Mouse (Mus musculus): Measurements from ENCODE around the gene Slc39a5. TPM values are rescaled to one million over a fixed set of nuclear protein-coding genes. Genes with fewer than 3 reads are reported as not detected.
A peak's percentile ranks its signal among the peaks of the same experiment; 100 is the strongest.

Gene Slc39a5
- total and polyA plus RNA-seq, 2 experiments: 2.0 to 3.2 TPM

- no peak for TF ChIP-seq CTCF (IDR thresholded peaks at IDR 0.05; ENCODE audit: low read depth, low read length)
- no peak for TF ChIP-seq POLR2A (IDR thresholded peaks at IDR 0.05; ENCODE audit: extremely low read depth, insufficient read depth, low read length)
- DNase-seq (ENCODE audit: extremely low read depth, low read depth, low spot score): peak; percentile 64
- Histone ChIP-seq H3K4me3 (ENCODE audit: insufficient read depth, low read depth, low read length) (no peak overlapping the region), H3K79me2 (ENCODE audit: control insufficient read depth, insufficient read depth, low read length) (no peaks in the 10 kb centered on the region), H3K4me1 (ENCODE audit: control insufficient read depth, insufficient read depth, low read length) (peaks cover 11% of the 10 kb centered on the region; the same call in 1 of the 2 replicates), H3K27me3 (ENCODE audit: control insufficient read depth, insufficient read depth, low read length) (no peaks in the 10 kb centered on the region), H3K36me3 (ENCODE audit: control insufficient read depth, insufficient read depth, low read length) (no peaks in the 10 kb centered on the region; the same call in 1 of the 2 replicates), H3K9ac (ENCODE audit: low read depth, low read length) (no peak overlapping the region), H3K27ac (replicated peaks; ENCODE audit: insufficient read depth, low read depth, low read length) (no peak overlapping the region)
- WGBS: 49% methylated on average over 7 of the region's 7 CpGs
Measured at GRCm38 (mm10) chr10:128397466-128397865, 3.6 kb downstream of the Slc39a5 start.

- Histone ChIP-seq H3K4me3 (ENCODE audit: insufficient read depth, low read depth, low read length) (no peak overlapping the region), H3K9ac (ENCODE audit: low read depth, low read length) (no peak overlapping the region), H3K27me3 (ENCODE audit: control insufficient read depth, insufficient read depth, low read length) (no peaks in the 10 kb centered on the region), H3K4me1 (ENCODE audit: control insufficient read depth, insufficient read depth, low read length) (peaks cover 11% of the 10 kb centered on the region; the same call in 1 of the 2 replicates), H3K36me3 (ENCODE audit: control insufficient read depth, insufficient read depth, low read length) (no peaks in the 10 kb centered on the region; the same call in 1 of the 2 replicates), H3K27ac (replicated peaks; ENCODE audit: insufficient read depth, low read depth, low read length) (no peak overlapping the region), H3K79me2 (ENCODE audit: control insufficient read depth, insufficient read depth, low read length) (no peaks in the 10 kb centered on the region)
- no peak for TF ChIP-seq CTCF (IDR thresholded peaks at IDR 0.05; ENCODE audit: low read depth, low read length)
- no peak for TF ChIP-seq POLR2A (IDR thresholded peaks at IDR 0.05; ENCODE audit: extremely low read depth, insufficient read depth, low read length)
- DNase-seq (ENCODE audit: extremely low read depth, low read depth, low spot score): no peak
- WGBS: 61% methylated on average over 10 of the region's 10 CpGs
Measured at GRCm38 (mm10) chr10:128396716-128397264, 4.2 kb downstream of the Slc39a5 start.

- 41% methylated on average over 11 of the region's 11 CpGs for WGBS
- Histone ChIP-seq H3K9ac (ENCODE audit: low read depth, low read length) (0 out of 2 replicates have a peak overlapping the region, but pooled peaks have one; percentile 11), H3K36me3 (ENCODE audit: control insufficient read depth, insufficient read depth, low read length) (no peaks in the 10 kb centered on the region; the same call in 1 of the 2 replicates), H3K79me2 (ENCODE audit: control insufficient read depth, insufficient read depth, low read length) (no peaks in the 10 kb centered on the region), H3K27ac (replicated peaks; ENCODE audit: insufficient read depth, low read depth, low read length) (no peak overlapping the region), H3K4me1 (ENCODE audit: control insufficient read depth, insufficient read depth, low read length) (peaks cover 11% of the 10 kb centered on the region; the same call in 1 of the 2 replicates), H3K4me3 (ENCODE audit: insufficient read depth, low read depth, low read length) (no peak overlapping the region), H3K27me3 (ENCODE audit: control insufficient read depth, insufficient read depth, low read length) (no peaks in the 10 kb centered on the region)
- DNase-seq (ENCODE audit: extremely low read depth, low read depth, low spot score): peak; percentile 71
- TF ChIP-seq POLR2A (IDR thresholded peaks at IDR 0.05; ENCODE audit: extremely low read depth, insufficient read depth, low read length) (no peak), CTCF (IDR thresholded peaks at IDR 0.05; ENCODE audit: low read depth, low read length) (no peak)
Measured at GRCm38 (mm10) chr10:128396017-128396673, 4.9 kb downstream of the Slc39a5 start.

- TF ChIP-seq CTCF (IDR thresholded peaks at IDR 0.05; ENCODE audit: low read depth, low read length): no peak
- TF ChIP-seq POLR2A (IDR thresholded peaks at IDR 0.05; ENCODE audit: extremely low read depth, insufficient read depth, low read length): no peak
Measured at GRCm38 (mm10) chr10:128391850-128392249, 9.2 kb downstream of the Slc39a5 start.

GRCm38 (mm10) chr10:128390366-128390765 lies 10.7 kb downstream of the Slc39a5 start:
- DNase-seq (ENCODE audit: extremely low read depth, low read depth, low spot score): no peak
- TF ChIP-seq POLR2A (IDR thresholded peaks at IDR 0.05; ENCODE audit: extremely low read depth, insufficient read depth, low read length): no peak
- no peak overlapping the region for H3K4me3 ChIP-seq (ENCODE audit: insufficient read depth, low read depth, low read length)
- H3K79me2 ChIP-seq (ENCODE audit: control insufficient read depth, insufficient read depth, low read length): no peaks in the 10 kb centered on the region
- H3K9ac ChIP-seq (ENCODE audit: low read depth, low read length): no peak overlapping the region
- no peaks in the 10 kb centered on the region for H3K27me3 ChIP-seq (ENCODE audit: control insufficient read depth, insufficient read depth, low read length)
- no peak overlapping the region for H3K27ac ChIP-seq (replicated peaks; ENCODE audit: insufficient read depth, low read depth, low read length)
- no peaks in the 10 kb centered on the region for H3K4me1 ChIP-seq (ENCODE audit: control insufficient read depth, insufficient read depth, low read length)
- 96% methylated on average over 12 of the region's 12 CpGs for WGBS
- H3K36me3 ChIP-seq (ENCODE audit: control insufficient read depth, insufficient read depth, low read length): peaks cover 2% of the 10 kb centered on the region; the same call in 1 of the 2 replicates

More at GRCm38 (mm10) chr10:128391850-128392249, 9.2 kb downstream of the Slc39a5 start:
- H3K9ac ChIP-seq (ENCODE audit: low read depth, low read length): no peak overlapping the region
- H3K79me2 ChIP-seq (ENCODE audit: control insufficient read depth, insufficient read depth, low read length): no peaks in the 10 kb centered on the region
- H3K27me3 ChIP-seq (ENCODE audit: control insufficient read depth, insufficient read depth, low read length): no peaks in the 10 kb centered on the region
- DNase-seq (ENCODE audit: extremely low read depth, low read depth, low spot score): no peak
- no peaks in the 10 kb centered on the region; the same call in 1 of the 2 replicates for H3K36me3 ChIP-seq (ENCODE audit: control insufficient read depth, insufficient read depth, low read length)
- H3K4me3 ChIP-seq (ENCODE audit: insufficient read depth, low read depth, low read length): no peak overlapping the region
- H3K4me1 ChIP-seq (ENCODE audit: control insufficient read depth, insufficient read depth, low read length): peaks cover 11% of the 10 kb centered on the region; the same call in 1 of the 2 replicates
- 76% methylated on average over 6 of the region's 6 CpGs for WGBS
- no peak overlapping the region for H3K27ac ChIP-seq (replicated peaks; ENCODE audit: insufficient read depth, low read depth, low read length)

GRCm38 (mm10) chr10:128389570-128389969 lies 11.5 kb downstream of the Slc39a5 start:
- Histone ChIP-seq H3K36me3 (ENCODE audit: control insufficient read depth, insufficient read depth, low read length) (peaks cover 6% of the 10 kb centered on the region; the same call in 1 of the 2 replicates), H3K9ac (ENCODE audit: low read depth, low read length) (no peak overlapping the region), H3K4me3 (ENCODE audit: insufficient read depth, low read depth, low read length) (no peak overlapping the region), H3K27me3 (ENCODE audit: control insufficient read depth, insufficient read depth, low read length) (no peaks in the 10 kb centered on the region), H3K27ac (replicated peaks; ENCODE audit: insufficient read depth, low read depth, low read length) (no peak overlapping the region), H3K79me2 (ENCODE audit: control insufficient read depth, insufficient read depth, low read length) (no peaks in the 10 kb centered on the region), H3K4me1 (ENCODE audit: control insufficient read depth, insufficient read depth, low read length) (no peaks in the 10 kb centered on the region)
- no peak for DNase-seq (ENCODE audit: extremely low read depth, low read depth, low spot score)
- TF ChIP-seq CTCF (IDR thresholded peaks at IDR 0.05; ENCODE audit: low read depth, low read length): no peak
- TF ChIP-seq POLR2A (IDR thresholded peaks at IDR 0.05; ENCODE audit: extremely low read depth, insufficient read depth, low read length): no peak
- WGBS: 80% methylated on average over 6 of the region's 6 CpGs

Measured in liver, adult 2 months (tissue).